18 mouse cellular contexts compared by ENCODE assay signal in genomic region chr6:31209411-31210139, GRCm38 (mm10).
DNase-seq lines count a peak whose midpoint lies in the region; ATAC-seq and TF ChIP-seq lines count a peak whose summit lies in the region.
"Had no signal": no experiment of that assay in that cellular context is flagged by ENCODE, and none has a peak within 500 bp of the region (broad histone marks: within the 10 kb centered on the region; RNA-seq: fewer than 3 reads in every experiment).

No protein-coding gene starts in this region.

- no peaks in the 10 kb centered on the region for H3K9me3 ChIP-seq in intestine, postnatal 0 days (ENCODE audit: control insufficient read depth)
- H3K9me3 ChIP-seq: forebrain, embryonic 10.5 days; hindbrain, embryonic 13.5 days had no signal

- no peak overlapping the region for H3K4me2 ChIP-seq in intestine, postnatal 0 days (replicated peaks; ENCODE audit: low read depth)
- H3K4me2 ChIP-seq: hindbrain, embryonic 13.5 days had no signal

- H3K4me1 ChIP-seq in intestine, postnatal 0 days (replicated peaks; ENCODE audit: control insufficient read depth, insufficient read depth, low read length) = no peaks in the 10 kb centered on the region
- H3K4me1 ChIP-seq: forebrain, embryonic 10.5 days; hindbrain, embryonic 13.5 days had no signal

- H3K36me3 ChIP-seq in intestine, postnatal 0 days (ENCODE audit: control insufficient read depth, insufficient read depth) = no peaks in the 10 kb centered on the region
- H3K36me3 ChIP-seq: forebrain, embryonic 10.5 days; hindbrain, embryonic 13.5 days had no signal

- peak in 1 of 2 experiments; percentile 8 for DNase-seq in layer of hippocampus, adult 2 months (ENCODE audit: low spot score in 2 of 2)
- DNase-seq in layer of hippocampus, postnatal 25 days (ENCODE audit: extremely low spot score in 1 of 2, low spot score in 1 of 2) = no peak
- DNase-seq in A20 (ENCODE audit: low read depth, low spot score) = peak; percentile 49
- DNase-seq in ovary, postnatal 36 days (ENCODE audit: low spot score) = no peak
- no peak for DNase-seq in cerebellum, adult 18-20 months
- DNase-seq: adrenal gland, postnatal 36 days; cerebellum, adult 11 months; kidney, adult 11 months; kidney, postnatal 14 days; layer of hippocampus, adult 9-11 months; liver; lung, postnatal 4 days; right cerebral cortex, adult 18-20 months had no signal

- H3K9ac ChIP-seq in intestine, postnatal 0 days (ENCODE audit: low read depth, low read length) = no peak overlapping the region
- H3K9ac ChIP-seq: hindbrain, embryonic 13.5 days had no signal

- ATAC-seq in common myeloid progenitor, adult 5-6 weeks (replicated peaks; ENCODE audit: low read depth, poor library complexity, severe bottlenecking) = peak; percentile 27
- ATAC-seq in megakaryocyte-erythroid progenitor cell, adult 5-6 weeks (replicated peaks; ENCODE audit: low FRiP score, low TSS enrichment, poor library complexity, severe bottlenecking) = 0 out of 2 replicates have a peak, but pooled peaks have one; percentile 45
- no peak for ATAC-seq in intestine, postnatal 0 days

- no peak for TF ChIP-seq CTCF in layer of hippocampus, adult 2 months (conservative IDR thresholded peaks at IDR 0.05)
- TF ChIP-seq CTCF in intestine, postnatal 0 days (IDR thresholded peaks at IDR 0.05; ENCODE audit: low read depth) = no peak

- 0 out of 2 replicates have a peak overlapping the region, but pooled peaks have one; percentile 2 for H3K27ac ChIP-seq in layer of hippocampus, adult 2 months
- H3K27ac ChIP-seq in intestine, postnatal 0 days (ENCODE audit: low read depth, low read length) = no peak overlapping the region
- H3K27ac ChIP-seq: forebrain, embryonic 10.5 days; hindbrain, embryonic 13.5 days had no signal

- 80% methylated on average over 15 of the region's 15 CpGs for WGBS in intestine, postnatal 0 days

- H3K27me3 ChIP-seq in intestine, postnatal 0 days (replicated peaks; ENCODE audit: control insufficient read depth, insufficient read depth, low read length) = no peaks in the 10 kb centered on the region

- no peak overlapping the region for H3K4me3 ChIP-seq in layer of hippocampus, adult 2 months
- H3K4me3 ChIP-seq in intestine, postnatal 0 days (ENCODE audit: low read depth, low read length) = no peak overlapping the region
- H3K4me3 ChIP-seq: forebrain, embryonic 10.5 days; hindbrain, embryonic 13.5 days had no signal
